Mouse (Mus musculus) kidney, postnatal 0 days (tissue): ENCODE data around the gene Tmem230. TPM values are rescaled to one million over a fixed set of nuclear protein-coding genes. Genes with fewer than 3 reads are reported as not detected.

ENCODE experiments used
- ATAC-seq: fragments of 200-750 bp; cut with Nextera tagmentation; replicated peaks from 2 replicates; pipeline ENCODE4 v1.8.0; 2017; ENCODE audit warnings: low read depth, moderate number of reproducible peaks, moderate TSS enrichment, moderate library complexity; ENCODE audit not compliant: low FRiP score
- DNase-seq: peaks from one replicate; pipeline ENCODE4 v3.0.0-alpha.2; 2016; ENCODE audit warnings: low spot score
- H3K27ac ChIP-seq: fragments of 300-500 bp; sonication (generic); 2 replicates; pipeline ENCODE4 v1.5.1; 2014; ENCODE audit warnings: mild to moderate bottlenecking
- H3K27me3 ChIP-seq: fragments of 300-500 bp; sonication (generic); 2 replicates; pipeline ENCODE4 v1.6.1; 2014; ENCODE audit warnings: low read length, mixed read lengths; ENCODE audit not compliant: insufficient read depth
- H3K36me3 ChIP-seq: fragments of 300-500 bp; sonication (generic); 2 replicates; pipeline ENCODE4 v1.6.1; 2014; ENCODE audit warnings: low read length, mixed read lengths; ENCODE audit not compliant: insufficient read depth
- H3K4me1 ChIP-seq: fragments of 300-500 bp; sonication (generic); replicated peaks from 2 replicates; pipeline ENCODE4 v1.6.1; 2014; ENCODE audit warnings: antibody characterized with exemption, low read length, mixed read lengths; ENCODE audit not compliant: insufficient read depth
- H3K4me2 ChIP-seq: fragments of 300-500 bp; sonication (generic); 2 replicates; pipeline ENCODE4 v1.6.1; 2014; ENCODE audit warnings: mild to moderate bottlenecking, low read length, moderate library complexity, mixed read lengths
- H3K4me3 ChIP-seq: fragments of 300-500 bp; sonication (generic); replicated peaks from 2 replicates; pipeline ENCODE4 v1.5.1; 2014; ENCODE audit warnings: low read depth, low read length
- H3K9ac ChIP-seq: fragments of 300-500 bp; sonication (generic); 2 replicates; pipeline ENCODE4 v1.6.1; 2014; ENCODE audit warnings: low read depth, low read length
- H3K9me3 ChIP-seq: fragments of 300-500 bp; sonication (generic); replicated peaks from 2 replicates; pipeline ENCODE4 v1.6.1; 2016; ENCODE audit warnings: low read length, inconsistent platforms, mixed read lengths
- CTCF ChIP-seq: IDR thresholded peaks from 2 replicates; pipeline ENCODE4 v1.5.1; 2016; ENCODE audit warnings: antibody characterized with exemption, low read depth, mild to moderate bottlenecking, moderate library complexity
- WGBS: fragments of 180-500 bp; shearing (Covaris S2); extraction: QIAGEN DNeasy Blood & Tissue Kit; methylation state at CpG from one replicate; pipeline ENCODE4 v1.1.7; 2014; 5-methylcytosine and 5-hydroxymethylcytosine counted together
- polyA plus RNA-seq: library from polyadenylated mRNA; unstranded; fragments of >200 nt; fragmentation: Nextera tagmentation; extraction: Ambion mirVana; gene quantifications from 2 replicates; pipeline ENCODE4 v1.2.1, GENCODE M21; 2015

Gene Tmem230
- polyA plus RNA-seq, 1 experiment from 2014 or later: 49.7 TPM

DNA sequence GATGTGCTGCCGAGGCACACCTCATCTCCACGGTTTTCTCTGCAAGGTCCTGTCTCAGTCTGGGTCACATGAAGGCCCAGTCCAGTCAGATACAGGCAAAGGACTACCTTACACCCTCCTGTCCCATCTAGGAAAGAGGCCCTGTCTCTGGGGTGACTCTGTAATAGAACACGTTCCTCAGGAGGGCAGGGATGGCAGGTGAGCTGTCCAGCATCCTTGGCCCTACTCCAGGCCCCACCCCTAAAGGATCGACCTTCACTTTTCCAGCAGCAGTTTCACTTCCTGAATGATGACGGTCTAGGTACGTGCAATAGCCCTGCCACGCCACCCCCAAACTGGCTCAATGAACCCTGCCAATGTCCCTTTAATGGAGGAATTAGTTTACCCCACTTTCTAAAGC is 11.6 kb downstream of the Tmem230 start:
- Histone ChIP-seq H3K27me3 (no peaks in the 10 kb centered on the region), H3K4me1 (peaks cover 10% of the 10 kb centered on the region; the same call in 1 of the 2 replicates), H3K4me2 (no peak overlapping the region), H3K4me3 (no peak overlapping the region), H3K9me3 (no peaks in the 10 kb centered on the region), H3K36me3 (no peaks in the 10 kb centered on the region), H3K27ac (no peak overlapping the region), H3K9ac (no peak overlapping the region)
- DNase-seq (no peak), ATAC-seq (no peak)
- WGBS: 74% methylated on average over 7 of the region's 7 CpGs
- no peak for TF ChIP-seq CTCF

DNA sequence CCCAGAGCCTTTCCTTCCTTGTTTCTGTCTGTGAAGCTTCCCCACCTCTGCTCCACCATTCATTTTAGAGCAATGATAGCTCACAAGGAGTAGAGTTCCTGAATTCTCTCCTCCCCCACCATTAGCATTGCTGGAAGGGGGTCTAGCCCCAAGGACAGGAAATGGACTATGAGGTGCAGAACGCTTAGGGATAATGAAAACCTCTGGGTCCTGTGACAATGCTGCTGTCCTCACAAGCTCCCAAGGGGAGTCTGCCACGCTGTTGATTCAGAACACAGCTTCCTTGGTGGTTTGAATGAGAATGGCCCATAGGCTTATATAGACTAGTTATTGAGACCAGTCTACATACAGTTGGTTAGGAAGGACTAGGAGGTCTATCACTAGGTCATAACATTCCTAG is 12.3 kb downstream of the Tmem230 start:
- Histone ChIP-seq H3K9me3 (no peaks in the 10 kb centered on the region), H3K9ac (no peak overlapping the region), H3K4me2 (no peak overlapping the region), H3K27ac (no peak overlapping the region), H3K4me3 (no peak overlapping the region), H3K4me1 (peaks cover 10% of the 10 kb centered on the region; the same call in 1 of the 2 replicates), H3K27me3 (no peaks in the 10 kb centered on the region), H3K36me3 (no peaks in the 10 kb centered on the region)
- ATAC-seq: no peak
- WGBS: 33% methylated on average over 2 of the region's 2 CpGs
- no peak for TF ChIP-seq CTCF
- DNase-seq: no peak

DNA sequence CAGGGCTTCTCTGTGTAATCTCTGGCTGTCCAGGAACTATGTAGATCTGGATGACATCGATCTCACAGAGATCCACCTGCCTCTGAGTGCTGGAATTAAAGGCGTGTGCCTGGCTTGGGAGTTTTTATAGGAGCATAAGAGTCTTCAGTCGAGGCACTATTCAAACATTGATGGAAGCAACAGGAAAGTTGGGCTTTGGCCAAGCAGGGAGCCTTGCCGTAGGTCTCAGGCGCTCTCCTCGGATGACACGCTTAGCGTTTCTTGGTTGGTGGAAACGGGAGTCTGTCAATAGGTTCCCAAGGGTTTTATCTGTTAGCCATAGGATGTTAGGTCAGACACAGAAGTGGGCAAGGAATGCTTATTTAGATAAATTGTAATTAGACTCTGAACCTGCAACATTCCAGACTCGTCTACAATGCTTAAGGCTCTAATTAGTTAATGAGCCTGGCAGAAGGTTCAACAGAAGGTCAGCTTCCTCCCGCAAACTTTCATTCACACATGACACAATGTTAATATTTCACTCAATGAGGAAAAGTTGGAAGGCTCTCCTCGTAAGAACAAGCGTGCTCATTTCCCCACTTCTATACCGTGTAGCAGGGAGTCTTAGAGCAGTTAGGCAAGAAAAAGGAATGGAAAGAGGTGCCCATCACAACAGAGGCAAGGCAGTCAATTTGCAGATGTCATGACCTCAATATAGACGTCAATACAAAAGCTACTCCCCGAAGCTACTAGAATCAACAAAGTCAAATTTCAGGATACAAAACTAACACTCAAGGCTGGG is 13.4 kb downstream of the Tmem230 start:
- Histone ChIP-seq H3K9ac (no peak overlapping the region), H3K9me3 (no peaks in the 10 kb centered on the region), H3K4me1 (peaks cover 10% of the 10 kb centered on the region; the same call in 1 of the 2 replicates), H3K4me3 (no peak overlapping the region), H3K27me3 (no peaks in the 10 kb centered on the region), H3K27ac (no peak overlapping the region), H3K36me3 (no peaks in the 10 kb centered on the region), H3K4me2 (no peak overlapping the region)
- 38% methylated on average over 16 of the region's 16 CpGs for WGBS
- DNase-seq: peak; percentile 25
- no peak for TF ChIP-seq CTCF
- ATAC-seq: peak; percentile 77

DNA sequence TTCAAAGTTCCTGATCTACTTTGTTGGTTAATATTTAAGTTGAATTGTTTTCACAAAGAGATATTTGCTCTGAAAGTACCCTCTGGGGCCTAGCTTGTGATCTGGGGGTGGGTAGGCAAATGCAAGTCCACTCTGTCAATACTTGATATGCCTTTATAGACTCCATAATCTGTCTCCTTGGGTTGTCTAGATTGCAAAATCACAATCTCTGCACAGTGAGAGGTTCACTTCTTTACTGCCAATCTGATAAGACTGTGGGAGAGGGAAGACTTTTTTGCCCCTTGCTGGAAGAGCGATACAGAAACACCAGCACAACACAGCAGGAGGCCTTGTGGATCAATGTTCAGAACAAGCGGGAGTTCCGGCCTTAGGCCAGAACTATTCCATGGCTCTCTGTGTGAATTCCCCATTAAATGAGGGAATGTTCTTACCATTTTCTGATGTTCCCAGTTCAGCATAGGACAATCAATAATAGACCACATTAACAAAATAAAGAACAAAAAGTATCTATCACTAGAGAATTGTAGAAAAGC is 15.1 kb downstream of the Tmem230 start:
- no peak overlapping the region for H3K4me3 ChIP-seq
- H3K9ac ChIP-seq: no peak overlapping the region
- WGBS: 87% methylated on average over 3 of the region's 3 CpGs
- ATAC-seq (no peak), DNase-seq (no peak)
- no peaks in the 10 kb centered on the region for H3K27me3 ChIP-seq
- H3K36me3 ChIP-seq: no peaks in the 10 kb centered on the region
- TF ChIP-seq CTCF: no peak
- peaks cover 10% of the 10 kb centered on the region; the same call in 1 of the 2 replicates for H3K4me1 ChIP-seq
- H3K27ac ChIP-seq: no peak overlapping the region
- H3K4me2 ChIP-seq: no peak overlapping the region
- no peaks in the 10 kb centered on the region for H3K9me3 ChIP-seq

DNA sequence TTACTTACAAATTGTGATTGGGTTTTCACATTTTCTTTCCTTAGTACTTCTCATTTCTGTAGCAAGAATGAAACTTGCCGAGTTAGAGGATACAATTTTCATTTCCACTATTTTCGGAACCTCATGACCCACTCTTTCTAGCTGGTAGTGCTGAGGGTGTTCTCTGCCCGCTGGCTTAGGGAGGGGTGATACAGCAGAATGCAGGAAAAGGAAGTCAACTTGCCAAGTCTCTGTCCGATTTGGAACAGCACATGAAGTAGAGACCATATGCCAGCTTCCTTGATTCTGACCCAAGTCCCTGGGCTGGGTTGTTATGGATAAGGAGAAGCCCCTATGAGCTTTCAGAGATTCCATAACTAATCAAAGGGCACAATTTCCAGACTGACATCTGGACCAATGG is 23.2 kb downstream of the Tmem230 start:
- no peaks in the 10 kb centered on the region for H3K36me3 ChIP-seq
- ATAC-seq (no peak), DNase-seq (no peak)
- WGBS: 85% methylated on average over 4 of the region's 4 CpGs
- no peak overlapping the region for H3K9ac ChIP-seq
- TF ChIP-seq CTCF: no peak
- H3K27ac ChIP-seq: no peak overlapping the region
- H3K4me3 ChIP-seq: no peak overlapping the region
- no peaks in the 10 kb centered on the region for H3K27me3 ChIP-seq
- H3K9me3 ChIP-seq: no peaks in the 10 kb centered on the region
- H3K4me1 ChIP-seq: no peaks in the 10 kb centered on the region
- no peak overlapping the region for H3K4me2 ChIP-seq

DNA sequence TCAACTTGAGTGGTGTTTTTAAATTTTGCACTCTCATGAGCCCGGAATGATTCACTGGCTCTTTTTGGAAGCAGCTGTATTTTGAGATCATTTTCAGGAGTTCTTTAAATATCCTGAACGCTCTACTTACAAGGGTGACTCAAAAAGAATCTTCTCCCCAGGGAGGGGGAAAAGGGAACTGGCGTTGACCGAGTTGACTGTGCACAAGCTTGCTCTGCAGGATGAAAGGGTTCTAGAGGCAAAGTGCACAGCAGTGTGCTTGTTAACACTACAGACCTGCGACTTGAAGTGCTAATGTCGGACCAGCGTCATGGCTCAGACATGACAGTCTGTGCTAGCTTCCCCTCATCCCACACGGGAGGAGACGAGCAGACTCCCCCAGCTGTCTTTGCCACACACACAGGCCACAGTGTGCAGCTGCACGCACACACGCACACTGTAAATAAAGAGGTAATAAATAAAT is 26.0 kb downstream of the Tmem230 start:
- 38% methylated on average over 11 of the region's 11 CpGs for WGBS
- DNase-seq: peak; percentile 9
- no peak for TF ChIP-seq CTCF

More for the DNA sequence above, 26.0 kb downstream of the Tmem230 start:
- no peaks in the 10 kb centered on the region for H3K9me3 ChIP-seq
- no peaks in the 10 kb centered on the region for H3K27me3 ChIP-seq
- no peak overlapping the region for H3K4me2 ChIP-seq
- no peaks in the 10 kb centered on the region for H3K36me3 ChIP-seq
- no peak overlapping the region for H3K4me3 ChIP-seq
- no peak overlapping the region for H3K27ac ChIP-seq
- H3K4me1 ChIP-seq: no peaks in the 10 kb centered on the region
- H3K9ac ChIP-seq: no peak overlapping the region
- no peak for ATAC-seq
